Mouse (Mus musculus): Measurements from ENCODE around the gene Drc7. TPM values are rescaled to one million over a fixed set of nuclear protein-coding genes. Genes with fewer than 3 reads are reported as not detected.

Drc7 gene
- total RNA-seq, 2 experiments from 2014 or later: not detected

DNA sequence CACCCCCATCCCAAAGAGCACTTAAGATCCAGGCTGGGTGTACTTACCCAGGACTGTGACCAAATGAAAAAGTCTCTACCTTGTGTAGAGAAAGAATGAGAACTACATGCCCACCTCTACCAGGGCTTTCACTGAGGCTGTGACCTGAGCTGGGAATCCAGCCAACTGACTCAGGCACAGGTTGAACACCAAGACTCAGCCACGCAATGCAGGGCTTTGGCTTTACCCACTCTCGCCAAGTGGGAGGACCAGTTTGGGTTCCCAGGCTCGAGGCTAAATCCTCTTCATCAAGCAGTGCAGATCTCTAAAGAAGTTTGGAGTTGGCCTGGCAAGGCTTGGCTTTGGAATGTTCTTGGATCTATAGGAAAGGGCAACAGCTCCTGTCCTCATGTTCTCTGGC is 20.6 kb downstream of the Drc7 start:
- no peak overlapping the region for H3K4me3 ChIP-seq
- no peak for DNase-seq
- H3K27ac ChIP-seq: no peak overlapping the region
- no peak for TF ChIP-seq CTCF (IDR thresholded peaks at IDR 0.05)
- intact Hi-C loops (cut with DNase I): no loop called here

DNA sequence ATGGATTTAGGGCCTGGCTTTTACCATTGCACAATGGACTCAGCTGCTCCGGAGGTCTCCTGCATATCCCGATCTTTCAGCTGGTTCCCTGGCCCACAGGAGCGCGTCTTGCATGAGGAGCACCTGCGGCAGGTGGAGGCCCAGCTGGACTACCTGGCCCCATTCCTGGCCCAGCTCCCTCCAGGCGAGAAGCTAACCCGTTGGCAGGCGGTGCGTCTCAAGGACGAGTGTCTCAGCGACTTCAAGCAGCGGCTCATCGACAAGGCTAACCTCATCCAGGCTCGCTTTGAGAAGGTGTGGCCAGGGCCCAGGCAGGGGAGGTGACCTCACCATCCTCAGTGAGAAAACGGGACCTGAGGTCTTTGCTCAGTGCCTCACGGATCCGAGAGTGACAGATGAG is 21.2 kb downstream of the Drc7 start:
- TF ChIP-seq CTCF (IDR thresholded peaks at IDR 0.05): no peak
- no peak overlapping the region for H3K4me3 ChIP-seq
- no peak overlapping the region for H3K27ac ChIP-seq
- no peak for DNase-seq
- intact Hi-C loops (cut with DNase I): no loop called here

DNA sequence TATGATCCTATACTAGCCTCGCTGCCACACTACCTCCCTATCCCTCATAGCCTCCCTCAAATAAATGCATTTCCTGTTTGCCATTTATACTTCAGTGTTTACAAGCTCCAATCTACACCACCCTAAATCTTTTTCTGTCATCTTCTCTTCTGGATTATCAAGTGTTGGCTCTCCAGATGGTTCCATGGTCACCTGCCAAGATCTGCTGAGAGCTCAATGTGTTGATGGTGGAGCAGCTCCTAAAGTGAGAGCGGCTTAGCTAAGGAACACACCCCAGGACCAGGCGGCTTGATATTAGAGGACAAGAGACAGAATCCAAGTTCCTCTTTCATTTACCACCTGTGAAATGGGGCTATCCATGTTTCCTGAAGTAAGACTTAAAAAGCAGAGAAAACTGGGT is 23.2 kb downstream of the Drc7 start:
- TF ChIP-seq CTCF (IDR thresholded peaks at IDR 0.05): no peak
- no peak for DNase-seq
- intact Hi-C loops (cut with DNase I): no loop called here
- Histone ChIP-seq H3K27ac (no peak overlapping the region), H3K4me3 (no peak overlapping the region)

DNA sequence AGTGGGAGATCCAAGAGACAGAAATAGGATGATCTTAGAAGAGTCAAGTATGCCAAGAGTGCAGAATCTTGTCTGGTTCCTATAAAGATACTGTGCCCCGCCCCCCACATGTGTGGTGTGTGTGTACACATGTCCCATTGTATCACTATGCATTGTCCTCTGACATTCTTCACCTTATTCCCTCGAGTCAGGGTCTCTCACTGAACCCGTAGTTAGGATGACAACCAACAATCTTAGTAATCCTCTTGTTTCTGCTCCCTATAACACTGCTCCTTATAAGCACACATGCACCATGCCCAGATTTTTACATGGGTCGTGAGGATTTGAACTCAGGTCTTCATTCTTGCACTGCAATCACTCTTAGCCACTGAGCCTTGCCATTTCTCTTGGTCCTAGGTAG is 24.4 kb downstream of the Drc7 start:
- Histone ChIP-seq H3K27ac (no peak overlapping the region), H3K4me3 (no peak overlapping the region)
- no peak for DNase-seq
- intact Hi-C loops (cut with DNase I): no loop called here
- no peak for TF ChIP-seq CTCF (IDR thresholded peaks at IDR 0.05)

DNA sequence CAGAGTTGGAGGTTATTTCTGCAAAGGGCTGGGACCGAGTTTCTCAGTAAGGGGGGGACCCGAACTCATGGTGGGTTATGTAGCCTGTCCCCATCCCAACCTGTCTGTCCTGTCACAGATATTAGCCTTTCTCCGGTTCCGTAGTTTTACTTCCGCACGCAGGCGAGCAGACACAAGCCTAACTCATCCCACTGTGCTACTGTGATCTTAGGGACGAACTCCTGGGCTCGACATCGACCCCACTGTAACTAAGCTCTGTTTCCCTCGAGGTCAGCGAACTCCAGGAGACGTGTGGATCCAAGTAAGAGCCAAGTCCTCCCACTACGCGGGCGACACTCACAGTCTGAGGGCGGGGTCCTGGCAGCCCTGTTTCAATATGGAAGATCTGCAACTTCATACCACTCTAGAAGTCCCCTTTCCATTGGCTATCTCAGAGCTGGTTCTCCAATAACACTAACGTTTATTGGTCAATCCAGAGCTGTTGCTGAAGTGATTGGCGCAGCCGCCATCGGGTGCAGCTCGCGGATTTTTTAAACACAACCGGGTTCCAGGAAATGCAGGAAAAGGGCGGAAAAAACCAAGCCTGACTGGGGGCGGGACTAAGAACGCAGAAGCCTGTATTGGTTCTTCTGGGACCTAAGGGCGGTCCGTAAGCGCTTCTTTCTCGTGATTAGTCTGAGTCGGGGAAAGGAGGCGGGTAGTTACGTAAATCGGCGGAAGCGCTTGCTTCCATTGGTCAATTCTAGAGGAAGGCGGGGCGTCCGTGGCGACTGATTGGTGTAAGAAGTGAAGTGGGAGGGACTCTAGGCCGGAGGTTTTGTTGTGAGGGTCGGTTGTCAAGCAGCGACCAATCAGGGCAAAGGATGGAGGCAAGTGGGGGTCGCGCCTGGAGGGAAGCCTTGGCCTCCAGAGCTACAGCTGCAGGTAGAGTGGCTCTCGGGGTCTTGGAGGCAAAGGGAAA is 25.8 kb downstream of the Drc7 start, which contains the start of gene Katnb1:
Gene Katnb1 (plus strand): TSS at position 806 of the 961 bp plus-strand sequence.
- H3K4me3 ChIP-seq: peak within 1 kb of the TSS; percentile 90
- no peak for TF ChIP-seq CTCF (IDR thresholded peaks at IDR 0.05)
- intact Hi-C loops (cut with DNase I): loop anchor here (5.0 kb wide), 1 partner anchor 252 kb away; the partner anchor contains the start of genes Usb1 and Zfp319
- H3K27ac ChIP-seq: peak within 1 kb of the TSS; percentile 94
- peak; percentile 98 for DNase-seq

DNA sequence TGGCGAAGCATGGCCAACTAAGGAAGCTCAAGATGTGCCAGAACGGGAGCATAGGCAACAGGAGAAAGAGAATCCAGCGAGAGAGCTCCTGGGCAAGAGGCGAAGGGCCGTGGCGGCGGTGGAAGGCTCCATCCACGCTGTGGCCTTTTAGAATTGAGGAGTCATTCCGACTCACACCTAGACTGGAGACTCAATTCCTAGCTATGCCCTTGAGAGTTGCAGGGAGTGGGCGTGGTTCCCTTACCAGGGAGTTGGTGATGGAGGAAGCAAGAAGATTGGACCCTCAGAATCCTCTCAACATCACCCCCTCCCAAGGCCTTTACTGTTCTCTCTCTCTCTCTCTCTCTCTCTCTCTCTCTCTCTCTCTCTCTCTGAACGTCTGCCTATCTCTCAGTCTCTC is 26.7 kb downstream of the Drc7 start:
- intact Hi-C loops (cut with DNase I): loop anchor here (5.0 kb wide), 1 partner anchor 251 kb away; the partner anchor contains the start of genes Usb1 and Zfp319
- DNase-seq: no peak

DNA sequence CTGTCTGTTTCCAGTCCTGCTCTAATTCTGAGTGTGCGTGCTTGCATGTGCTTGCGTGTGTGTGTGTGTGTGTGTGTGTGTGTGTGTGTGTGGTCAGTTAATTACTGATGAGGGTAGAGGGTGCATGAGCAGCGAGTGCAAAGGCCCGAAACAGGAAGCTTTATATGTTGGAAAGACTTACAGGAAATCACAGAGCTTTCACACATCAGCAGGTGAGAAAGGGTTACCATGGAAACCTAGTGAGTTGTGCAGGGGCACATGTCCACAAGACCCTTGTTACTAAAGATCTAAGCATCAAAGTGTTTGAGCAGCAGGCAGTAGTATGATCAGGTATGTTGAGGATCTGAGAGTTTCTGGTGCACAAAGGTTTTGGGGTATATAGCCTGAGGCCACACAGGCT is 29.4 kb downstream of the Drc7 start:
- no peak overlapping the region for H3K4me3 ChIP-seq
- no peak for DNase-seq
- intact Hi-C loops (cut with DNase I): loop anchor here (5.0 kb wide), 1 partner anchor 248 kb away; the partner anchor contains the start of genes Usb1 and Zfp319
- H3K27ac ChIP-seq: no peak overlapping the region
- no peak for TF ChIP-seq CTCF (IDR thresholded peaks at IDR 0.05)

More for the DNA sequence above, 26.7 kb downstream of the Drc7 start:
- no peak for TF ChIP-seq CTCF (IDR thresholded peaks at IDR 0.05)
- Histone ChIP-seq H3K4me3 (peak overlapping the region; percentile 90), H3K27ac (peak overlapping the region; percentile 81)

DNA sequence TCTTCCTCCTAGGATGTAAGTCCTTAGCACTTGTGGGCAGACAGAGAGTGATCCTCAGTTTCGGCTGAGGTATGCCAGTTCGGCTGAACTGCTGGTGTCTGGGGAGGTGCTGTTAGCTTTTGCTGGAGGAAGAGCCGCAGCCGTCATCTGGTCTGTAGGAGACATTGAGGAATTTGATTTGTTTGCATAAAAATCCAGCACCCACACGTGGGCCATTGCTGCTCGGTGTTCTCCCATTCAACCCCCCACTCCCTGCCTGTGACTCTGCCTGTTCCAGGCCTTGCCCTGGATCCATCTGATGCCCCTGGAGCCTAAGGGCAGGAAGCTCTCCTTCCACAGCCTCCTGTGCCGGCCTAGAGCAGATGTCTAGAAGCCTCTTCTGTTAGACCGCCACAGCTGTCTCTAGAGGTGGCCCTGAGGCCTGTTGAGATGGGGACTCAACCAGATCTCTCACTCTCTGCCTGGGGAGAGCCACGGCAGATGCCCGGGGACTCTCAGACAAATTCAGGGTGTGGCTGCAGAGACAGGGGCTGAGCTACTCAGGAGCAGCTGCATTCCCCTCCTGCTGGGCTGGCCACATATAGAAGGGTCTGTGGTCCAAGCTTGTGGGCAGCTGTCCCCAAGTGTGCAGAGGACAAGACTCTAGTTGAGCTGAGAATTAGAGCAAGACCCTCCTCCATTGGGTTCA is 30.0 kb downstream of the Drc7 start:
- Histone ChIP-seq H3K27ac (no peak overlapping the region), H3K4me3 (no peak overlapping the region)
- intact Hi-C loops (cut with DNase I): loop anchor here (5.0 kb wide), 1 partner anchor 247 kb away; the partner anchor contains the start of genes Usb1 and Zfp319
- TF ChIP-seq CTCF (IDR thresholded peaks at IDR 0.05): no peak
- DNase-seq: no peak

DNA sequence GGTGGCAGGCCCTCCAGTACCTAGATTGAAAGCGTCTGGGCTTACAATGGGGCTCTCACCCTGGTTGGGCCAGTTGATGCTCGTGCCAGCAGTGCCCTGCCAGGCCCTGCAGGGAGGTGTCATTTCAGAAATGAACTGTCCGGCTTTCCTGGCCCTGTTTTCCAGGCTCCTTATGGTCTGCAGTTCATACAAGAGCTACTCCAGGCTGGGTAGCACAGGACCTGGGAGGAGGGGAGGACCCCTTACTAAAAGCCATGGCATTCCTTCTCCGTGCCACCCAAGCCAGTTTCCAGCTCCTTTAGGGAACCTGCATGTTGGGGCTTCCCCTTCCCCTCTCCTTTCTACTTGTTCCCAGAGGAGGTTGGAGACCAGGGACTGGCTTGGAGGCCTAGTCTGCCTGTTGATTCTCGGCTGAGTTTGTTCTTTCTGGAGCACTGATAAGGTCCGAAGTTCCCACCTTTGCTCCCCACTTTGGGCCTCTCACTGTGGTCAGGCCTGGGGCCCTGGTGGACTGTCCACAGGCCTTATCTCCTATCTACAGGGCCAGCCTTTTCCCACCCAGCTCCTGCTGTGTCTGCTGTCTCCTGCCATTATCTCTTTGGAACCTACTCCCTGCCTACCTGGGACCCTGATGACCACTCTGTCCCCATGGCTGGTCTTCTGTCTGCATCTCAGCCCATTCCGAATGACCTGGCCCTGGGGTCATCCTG is 30.7 kb downstream of the Drc7 start:
- DNase-seq: no peak
- intact Hi-C loops (cut with DNase I): no loop called here
- Histone ChIP-seq H3K27ac (no peak overlapping the region), H3K4me3 (no peak overlapping the region)
- no peak for TF ChIP-seq CTCF (IDR thresholded peaks at IDR 0.05)

DNA sequence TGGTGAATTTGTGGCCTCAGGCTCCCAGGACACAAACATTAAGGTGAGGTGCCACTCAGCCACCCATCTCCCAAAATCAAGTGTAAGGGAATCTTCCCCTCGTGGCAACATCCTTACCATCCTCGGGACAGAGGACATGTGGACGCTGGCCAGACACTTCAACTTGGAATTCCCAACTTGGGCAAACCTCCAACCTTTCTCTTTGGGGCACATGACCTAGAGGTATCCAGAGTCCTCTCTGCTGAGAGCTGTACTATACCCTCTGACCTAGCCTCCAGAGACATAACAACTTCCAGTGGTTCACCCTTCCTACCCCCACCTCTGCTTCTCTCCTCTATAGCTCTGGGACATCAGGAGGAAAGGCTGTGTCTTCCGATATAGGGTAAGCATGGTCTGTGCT is 38.7 kb downstream of the Drc7 start:
- no peak for DNase-seq
- Histone ChIP-seq H3K27ac (no peak overlapping the region), H3K4me3 (no peak overlapping the region)
- intact Hi-C loops (cut with DNase I): no loop called here
- TF ChIP-seq CTCF (IDR thresholded peaks at IDR 0.05): no peak

DNA sequence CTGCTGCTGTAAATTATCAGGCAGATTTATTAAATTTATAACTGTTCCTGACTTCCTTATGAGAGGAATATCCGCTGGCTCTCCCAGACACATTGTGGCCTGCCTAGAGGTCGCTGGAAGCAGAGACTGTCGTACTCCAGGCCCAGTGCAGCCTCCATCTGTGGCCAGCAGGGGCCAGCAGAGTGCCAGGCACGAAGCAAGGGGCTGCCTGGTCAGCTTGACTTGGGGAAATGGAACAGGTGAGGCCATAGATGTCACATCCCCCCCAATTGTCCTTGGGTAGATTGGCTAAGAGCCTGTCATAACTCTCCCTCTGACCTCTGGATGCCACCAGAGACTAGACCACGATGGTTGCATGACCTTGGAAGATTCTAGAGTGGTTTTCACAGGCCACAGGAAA is 44.1 kb downstream of the Drc7 start:
- no peak overlapping the region for H3K4me3 ChIP-seq
- DNase-seq: peak; percentile 84
- intact Hi-C loops (cut with DNase I): loop anchor here (1.0 kb wide), 1 partner anchor 105 kb away; no protein-coding TSS in a partner anchor
- H3K27ac ChIP-seq: no peak overlapping the region
- peak; percentile 99 for TF ChIP-seq CTCF (IDR thresholded peaks at IDR 0.05)

DNA sequence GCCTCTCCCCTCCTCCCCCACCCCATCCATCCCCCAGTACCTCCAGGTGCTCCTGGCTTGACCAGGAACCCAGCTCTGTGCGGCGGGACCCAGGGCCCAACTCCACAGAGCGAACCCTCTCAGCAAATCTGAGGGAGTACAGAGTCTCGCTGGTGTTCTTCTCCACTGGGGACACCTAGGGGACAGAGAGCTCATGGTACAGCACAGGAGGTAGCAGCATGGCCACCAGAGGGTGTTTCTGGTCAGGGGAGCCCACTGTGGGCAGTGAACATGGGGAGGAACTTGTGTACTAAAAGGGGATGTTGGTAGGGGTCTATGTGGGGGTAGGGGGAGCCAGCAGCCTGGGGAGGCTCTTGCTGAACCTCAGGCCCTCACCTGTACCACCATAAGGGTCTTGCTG is 47.1 kb downstream of the Drc7 start:
- Histone ChIP-seq H3K4me3 (no peak overlapping the region), H3K27ac (no peak overlapping the region)
- no peak for DNase-seq
- TF ChIP-seq CTCF (IDR thresholded peaks at IDR 0.05): peak; percentile 4; the same call in 1 of the 2 replicates
- intact Hi-C loops (cut with DNase I): no loop called here

Measured in gastrocnemius, adult 2 months (tissue).